Mouse (Mus musculus) embryonic facial prominence, embryonic 10.5 days (tissue): Measurements from ENCODE around the gene Ptprcap. TPM values are rescaled to one million over a fixed set of nuclear protein-coding genes. Genes with fewer than 3 reads are reported as not detected.

Experiments used
- DNase-seq: peaks from one replicate; pipeline ENCODE4 v3.0.0-alpha.2; 2017; ENCODE audit warnings: low spot score
- H3K27ac ChIP-seq: fragments of 300-500 bp; sonication (generic); replicated peaks from 2 replicates; pipeline ENCODE4 v1.5.1; 2016; ENCODE audit warnings: mild to moderate bottlenecking
- H3K27me3 ChIP-seq: fragments of 300-500 bp; sonication (generic); replicated peaks from 2 replicates; pipeline ENCODE4 v1.6.1; 2016; ENCODE audit warnings: low read depth, mild to moderate bottlenecking; ENCODE audit not compliant: poor library complexity, severe bottlenecking
- H3K36me3 ChIP-seq: fragments of 300-500 bp; sonication (generic); replicated peaks from 2 replicates; pipeline ENCODE4 v1.6.1; 2016; ENCODE audit warnings: mild to moderate bottlenecking, moderate library complexity
- H3K4me1 ChIP-seq: fragments of 300-500 bp; sonication (generic); 2 replicates; pipeline ENCODE4 v1.6.1; 2016
- H3K4me3 ChIP-seq: fragments of 300-500 bp; sonication (generic); 2 replicates; pipeline ENCODE4 v1.5.1; 2016; ENCODE audit warnings: mild to moderate bottlenecking, moderate library complexity
- H3K9me3 ChIP-seq: fragments of 300-500 bp; sonication (generic); 2 replicates; pipeline ENCODE4 v1.6.1; 2016; ENCODE audit warnings: mild to moderate bottlenecking
- WGBS: fragments of 180-500 bp; shearing (Covaris S2); methylation state at CpG from one replicate; pipeline ENCODE4 v1.1.7; 2016; 5-methylcytosine and 5-hydroxymethylcytosine counted together
- polyA plus RNA-seq: library from polyadenylated mRNA; unstranded; fragments of >200 nt; fragmentation: Nextera tagmentation; extraction: Ambion mirVana; gene quantifications from 2 replicates; pipeline ENCODE4 v1.2.1, GENCODE M21; 2016

Ptprcap gene
- polyA plus RNA-seq, 1 experiment from 2014 or later: not detected

- H3K27ac ChIP-seq: peak overlapping the region; percentile 65
- DNase-seq: no peak
- peaks cover 27% of the 10 kb centered on the region for H3K4me1 ChIP-seq
- no peaks in the 10 kb centered on the region for H3K9me3 ChIP-seq
- H3K27me3 ChIP-seq: no peaks in the 10 kb centered on the region; the same call in 1 of the 2 replicates
- H3K4me3 ChIP-seq: peak overlapping the region; percentile 11; the same call in 1 of the 2 replicates
- H3K36me3 ChIP-seq: no peaks in the 10 kb centered on the region
- WGBS: 61% methylated on average over 15 of the region's 15 CpGs
Observed at GRCm38 (mm10) chr19:4184976-4185975, 31.9 kb downstream of the Ptprcap start.

DNA sequence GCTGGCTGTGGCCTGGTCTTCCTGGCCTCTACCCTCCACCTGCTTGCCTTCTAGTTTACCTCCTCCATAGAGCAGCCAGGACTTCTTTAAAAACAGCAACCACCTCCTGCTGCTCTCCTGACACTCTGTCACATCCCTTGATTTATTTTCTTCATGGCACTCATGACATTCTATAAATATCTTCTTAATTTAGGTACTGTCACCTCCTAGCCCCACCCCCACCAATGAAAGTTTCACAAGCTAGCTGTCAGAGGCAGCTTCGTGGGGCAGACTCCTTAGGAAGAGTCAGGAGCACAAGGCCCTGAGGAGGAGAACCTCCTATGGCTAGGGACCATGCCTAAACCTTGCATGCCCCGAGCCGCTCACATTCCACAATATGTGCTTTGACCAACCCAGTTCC lies 33.9 kb downstream of the Ptprcap start:
- Histone ChIP-seq H3K4me1 (peaks cover 34% of the 10 kb centered on the region), H3K36me3 (no peaks in the 10 kb centered on the region), H3K27ac (no peak overlapping the region), H3K9me3 (no peaks in the 10 kb centered on the region), H3K4me3 (no peak overlapping the region), H3K27me3 (no peaks in the 10 kb centered on the region; the same call in 1 of the 2 replicates)
- 75% methylated on average over 3 of the region's 3 CpGs for WGBS
- DNase-seq: no peak

GRCm38 (mm10) chr19:4189051-4189620 lies 35.7 kb downstream of the Ptprcap start:
- no peak overlapping the region for H3K27ac ChIP-seq
- 88% methylated on average over 12 of the region's 12 CpGs for WGBS
- H3K4me3 ChIP-seq: no peak overlapping the region
- no peaks in the 10 kb centered on the region for H3K9me3 ChIP-seq
- peaks cover 43% of the 10 kb centered on the region for H3K4me1 ChIP-seq
- DNase-seq: no peak
- peaks cover 13% of the 10 kb centered on the region for H3K36me3 ChIP-seq
- no peaks in the 10 kb centered on the region; the same call in 1 of the 2 replicates for H3K27me3 ChIP-seq

DNA sequence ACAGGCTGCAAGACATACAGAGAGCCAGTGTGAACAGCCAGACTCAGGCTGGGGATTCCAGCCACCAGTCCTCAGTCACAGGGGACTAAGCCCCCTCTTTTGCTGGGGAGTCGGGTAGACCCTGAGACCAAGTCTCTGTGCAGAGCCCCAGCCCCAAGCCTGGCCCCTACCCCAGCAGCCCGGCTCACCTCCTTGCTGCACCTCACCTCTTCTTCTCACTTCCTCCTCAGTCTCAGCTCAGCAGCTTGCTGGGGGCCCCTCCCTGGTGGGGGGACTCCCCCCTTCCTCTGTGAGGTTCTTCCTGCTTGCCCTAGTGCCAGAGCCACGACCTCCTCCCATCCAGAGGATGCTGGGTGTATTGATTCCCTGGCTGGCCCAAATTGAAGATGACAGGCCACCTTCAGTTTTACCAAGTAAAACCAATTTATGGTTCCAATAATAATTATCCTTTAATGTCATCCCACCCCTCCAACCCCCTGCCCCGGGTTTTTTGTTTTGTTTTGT lies 37.5 kb downstream of the Ptprcap start, which contains the start of gene Tbc1d10c:
Tbc1d10c (minus strand) TSS at position 454 of the 504 bp plus-strand sequence.
- WGBS: 73% methylated on average over 4 of the region's 4 CpGs
- Histone ChIP-seq H3K27me3 (no peaks in the 10 kb centered on the region; the same call in 1 of the 2 replicates), H3K4me3 (peak within 1 kb of the TSS; percentile 97), H3K27ac (peak within 1 kb of the TSS; percentile 97), H3K4me1 (peaks cover 37% of the 10 kb centered on the region), H3K36me3 (peaks cover 30% of the 10 kb centered on the region), H3K9me3 (no peaks in the 10 kb centered on the region)
- DNase-seq: no peak

- Histone ChIP-seq H3K4me3 (peak within 1 kb of the TSS; percentile 97), H3K36me3 (peaks cover 38% of the 10 kb centered on the region), H3K27ac (peak within 1 kb of the TSS; percentile 97), H3K27me3 (no peaks in the 10 kb centered on the region; the same call in 1 of the 2 replicates), H3K9me3 (no peaks in the 10 kb centered on the region), H3K4me1 (peaks cover 45% of the 10 kb centered on the region)
- WGBS: 6% methylated on average over 47 of the region's 47 CpGs
- peak; percentile 99 for DNase-seq
Observed at GRCm38 (mm10) chr19:4191528-4192250, 38.3 kb downstream of the Ptprcap start, which contains the start of gene Ppp1ca. Gene Ppp1ca (plus strand): TSS chr19:4192065.

- WGBS: under 1% methylated on average over 52 of the region's 52 CpGs
- DNase-seq: no peak
Observed at GRCm38 (mm10) chr19:4192251-4192985, 39.0 kb downstream of the Ptprcap start.

DNA sequence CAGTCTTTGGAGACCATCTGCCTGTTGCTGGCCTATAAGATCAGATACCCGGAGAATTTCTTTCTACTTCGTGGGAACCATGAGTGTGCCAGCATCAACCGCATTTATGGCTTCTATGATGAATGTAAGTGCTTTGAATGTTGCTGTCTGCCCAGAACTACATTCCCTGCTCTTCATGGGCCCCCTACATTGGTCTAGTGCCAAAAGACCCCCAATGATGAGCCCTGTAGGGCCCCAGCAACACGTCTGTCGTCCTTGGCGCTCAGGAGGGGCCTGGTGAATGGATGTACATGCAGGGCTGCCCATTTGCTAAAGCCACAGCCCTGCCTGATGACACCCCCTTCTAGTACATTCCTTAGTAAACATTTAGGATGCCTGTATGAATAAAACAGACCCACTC lies 39.7 kb downstream of the Ptprcap start:
- peaks cover 53% of the 10 kb centered on the region for H3K4me1 ChIP-seq
- WGBS: 74% methylated on average over 6 of the region's 6 CpGs
- no peaks in the 10 kb centered on the region; the same call in 1 of the 2 replicates for H3K27me3 ChIP-seq
- no peak for DNase-seq
- H3K27ac ChIP-seq: peak overlapping the region; percentile 97
- peak overlapping the region; percentile 97 for H3K4me3 ChIP-seq
- H3K9me3 ChIP-seq: no peaks in the 10 kb centered on the region
- peaks cover 53% of the 10 kb centered on the region for H3K36me3 ChIP-seq

More at GRCm38 (mm10) chr19:4192251-4192985, 39.0 kb downstream of the Ptprcap start:
- peaks cover 46% of the 10 kb centered on the region for H3K36me3 ChIP-seq
- peaks cover 52% of the 10 kb centered on the region for H3K4me1 ChIP-seq
- peak overlapping the region; percentile 97 for H3K4me3 ChIP-seq
- peak overlapping the region; percentile 97 for H3K27ac ChIP-seq
- no peaks in the 10 kb centered on the region for H3K9me3 ChIP-seq
- no peaks in the 10 kb centered on the region; the same call in 1 of the 2 replicates for H3K27me3 ChIP-seq

GRCm38 (mm10) chr19:4194021-4194724 lies 40.8 kb downstream of the Ptprcap start:
- no peaks in the 10 kb centered on the region for H3K27me3 ChIP-seq
- H3K36me3 ChIP-seq: peaks cover 63% of the 10 kb centered on the region
- no peaks in the 10 kb centered on the region for H3K9me3 ChIP-seq
- H3K4me3 ChIP-seq: peak overlapping the region; percentile 97
- peaks cover 55% of the 10 kb centered on the region for H3K4me1 ChIP-seq
- no peak for DNase-seq
- no peak overlapping the region for H3K27ac ChIP-seq
- 93% methylated on average over 8 of the region's 8 CpGs for WGBS

- Histone ChIP-seq H3K36me3 (peaks cover 71% of the 10 kb centered on the region), H3K27ac (no peak overlapping the region), H3K4me1 (peaks cover 62% of the 10 kb centered on the region), H3K9me3 (no peaks in the 10 kb centered on the region), H3K4me3 (no peak overlapping the region; the same call in 1 of the 2 replicates), H3K27me3 (no peaks in the 10 kb centered on the region)
- 82% methylated on average over 12 of the region's 12 CpGs for WGBS
- no peak for DNase-seq
Observed at GRCm38 (mm10) chr19:4194776-4195650, 41.6 kb downstream of the Ptprcap start.

- WGBS: 79% methylated on average over 2 of the region's 2 CpGs
- H3K27ac ChIP-seq: no peak overlapping the region
- peak overlapping the region; percentile 19; the same call in 1 of the 2 replicates for H3K4me3 ChIP-seq
- no peaks in the 10 kb centered on the region for H3K27me3 ChIP-seq
- peaks cover 77% of the 10 kb centered on the region for H3K36me3 ChIP-seq
- no peak for DNase-seq
- H3K4me1 ChIP-seq: peaks cover 67% of the 10 kb centered on the region
- no peaks in the 10 kb centered on the region for H3K9me3 ChIP-seq
Observed at GRCm38 (mm10) chr19:4196048-4196447, 42.6 kb downstream of the Ptprcap start.
